Mouse (Mus musculus) cerebellum, adult 2 months (tissue): ENCODE data around the gene Prss38. TPM values are rescaled to one million over a fixed set of nuclear protein-coding genes. Genes with fewer than 3 reads are reported as not detected.

ENCODE experiments used
- DNase-seq, 2 experiments: peaks; one replicate each; pipeline ENCODE4 v3.0.0; 2021
- H3K27ac ChIP-seq: fragments of 200-500 bp; 2 replicates; pipeline ENCODE4 v1.5.1; 2012; ENCODE audit warnings: low read length, control low read depth, inconsistent platforms; ENCODE audit not compliant: insufficient read depth
- H3K27me3 ChIP-seq: fragments of 200-500 bp; 2 replicates; pipeline ENCODE4 v1.6.1; 2012; ENCODE audit warnings: inconsistent platforms, mild to moderate bottlenecking, low read length, moderate library complexity; ENCODE audit not compliant: control insufficient read depth, insufficient read depth
- H3K4me1 ChIP-seq: fragments of 200-500 bp; 2 replicates; pipeline ENCODE4 v1.6.1; 2011; ENCODE audit warnings: low read length; ENCODE audit not compliant: control insufficient read depth, insufficient read depth
- H3K4me3 ChIP-seq: fragments of 200-500 bp; replicated peaks from 2 replicates; pipeline ENCODE3; 2011; ENCODE audit warnings: mild to moderate bottlenecking, low read depth, low read length, control low read depth; ENCODE audit not compliant: insufficient read depth
- CTCF ChIP-seq: fragments of 200-500 bp; IDR thresholded peaks from 2 replicates; pipeline ENCODE4 v1.5.1; 2011; ENCODE audit warnings: low read depth, mild to moderate bottlenecking, control low read depth, low read length, moderate library complexity, borderline replicate concordance; ENCODE audit not compliant: insufficient read depth
- POLR2A ChIP-seq: fragments of 200-500 bp; IDR thresholded peaks from 2 replicates; pipeline ENCODE4 v1.6.1; 2011; ENCODE audit warnings: low read length, control low read depth, borderline replicate concordance; ENCODE audit not compliant: insufficient read depth
- WGBS: fragments of 180-500 bp; shearing (Covaris S2); methylation state at CpG from one replicate; pipeline ENCODE4 v1.1.7; 2018; 5-methylcytosine and 5-hydroxymethylcytosine counted together
- polyA plus RNA-seq: library from polyadenylated mRNA; depleted of rRNA; stranded (reverse); fragments of >200 nt; gene quantifications from 2 replicates; pipeline ENCODE4 v1.2.3, GENCODE M21; 2012; rRNA removed

Gene Prss38
- polyA plus RNA-seq, 1 experiment = not detected

GRCm38 (mm10) chr11:59330560-59330959 lies 44.9 kb downstream of the Prss38 start:
- no peaks in the 10 kb centered on the region for H3K4me1 ChIP-seq
- no peak overlapping the region for H3K27ac ChIP-seq
- 48% methylated on average over 5 of the region's 5 CpGs for WGBS
- TF ChIP-seq POLR2A (no peak), CTCF (peak; percentile 68)
- peak; percentile 41 to 58 for DNase-seq
- H3K4me3 ChIP-seq = no peak overlapping the region
- H3K27me3 ChIP-seq = no peaks in the 10 kb centered on the region

DNA sequence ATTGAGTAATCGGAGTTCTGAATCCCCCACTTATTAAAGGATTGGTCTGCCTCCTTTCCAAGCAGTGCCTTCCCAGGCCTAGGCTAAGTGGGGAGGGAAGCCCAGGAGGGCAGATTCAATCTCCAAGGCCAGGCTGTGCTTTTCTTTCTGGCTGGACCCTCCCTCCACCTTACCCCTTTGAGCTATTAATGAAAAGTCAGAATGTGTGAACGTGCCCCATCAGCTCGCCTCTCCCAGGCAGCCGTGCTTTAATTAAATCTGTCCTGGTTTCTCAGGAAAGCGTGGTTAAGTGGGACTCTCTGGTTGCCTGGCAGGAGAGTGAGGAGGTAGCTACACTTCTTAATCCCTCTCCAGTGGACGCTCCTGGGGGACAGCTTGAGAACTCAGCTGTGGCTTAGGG lies 45.8 kb downstream of the Prss38 start:
- 68% methylated on average over 6 of the region's 6 CpGs for WGBS
- Histone ChIP-seq H3K27me3 (no peaks in the 10 kb centered on the region), H3K27ac (no peak overlapping the region), H3K4me1 (no peaks in the 10 kb centered on the region), H3K4me3 (no peak overlapping the region)
- TF ChIP-seq CTCF (no peak), POLR2A (no peak)
- no peak for DNase-seq

DNA sequence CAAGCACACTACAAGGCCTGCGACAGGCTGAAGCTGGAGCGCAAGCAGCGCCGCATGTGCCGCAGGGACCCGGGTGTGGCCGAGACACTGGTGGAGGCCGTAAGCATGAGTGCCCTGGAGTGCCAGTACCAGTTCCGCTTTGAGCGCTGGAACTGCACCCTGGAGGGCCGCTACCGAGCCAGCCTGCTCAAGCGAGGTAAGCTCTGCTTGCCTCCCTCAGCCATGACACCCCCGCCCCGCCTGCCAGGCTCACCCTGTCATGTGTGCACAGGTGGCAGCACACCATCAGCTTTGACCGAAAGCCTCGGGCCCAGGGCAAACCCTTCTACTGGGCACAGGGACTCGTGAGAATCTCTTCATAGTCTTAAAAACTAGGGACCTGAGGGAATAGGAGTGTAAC lies 47.8 kb downstream of the Prss38 start:
- whole genome bisulfite sequencing = 82% methylated on average over 18 of the region's 18 CpGs
- Histone ChIP-seq H3K4me3 (no peak overlapping the region), H3K27ac (no peak overlapping the region), H3K4me1 (no peaks in the 10 kb centered on the region), H3K27me3 (no peaks in the 10 kb centered on the region)
- no peak for DNase-seq
- TF ChIP-seq POLR2A (no peak), CTCF (no peak)

- 45% methylated on average over 5 of the region's 5 CpGs for WGBS
- TF ChIP-seq CTCF (no peak), POLR2A (no peak)
- no peak for DNase-seq
- Histone ChIP-seq H3K27me3 (no peaks in the 10 kb centered on the region), H3K27ac (no peak overlapping the region), H3K4me1 (no peaks in the 10 kb centered on the region), H3K4me3 (no peak overlapping the region)
Measured at GRCm38 (mm10) chr11:59324777-59325176, 50.7 kb downstream of the Prss38 start.

DNA sequence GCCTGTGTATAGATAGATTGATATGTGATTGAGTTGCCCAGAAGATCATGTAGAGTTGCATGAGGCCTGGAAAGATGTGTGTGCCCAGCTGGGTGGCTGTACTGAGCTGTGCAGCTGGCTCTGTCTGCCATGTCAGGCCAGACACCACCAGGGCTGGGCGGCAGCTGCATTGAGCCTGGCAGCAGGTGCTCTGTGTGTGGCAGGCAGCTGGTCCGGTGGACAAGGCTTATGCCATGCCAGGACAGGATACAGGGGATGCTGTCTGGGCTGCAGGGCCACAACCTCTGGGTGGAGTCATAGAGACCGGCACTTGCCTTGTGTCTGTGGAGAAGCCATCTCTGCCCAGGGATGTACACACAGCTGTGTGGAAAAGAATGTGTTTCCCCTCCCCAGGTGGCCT lies 52.5 kb downstream of the Prss38 start:
- TF ChIP-seq CTCF (no peak), POLR2A (no peak)
- H3K4me3 ChIP-seq = no peak overlapping the region

More for the DNA sequence above, 52.5 kb downstream of the Prss38 start:
- no peak for DNase-seq
- 26% methylated on average over 3 of the region's 3 CpGs for WGBS
- no peaks in the 10 kb centered on the region for H3K4me1 ChIP-seq
- H3K27ac ChIP-seq = no peak overlapping the region
- H3K27me3 ChIP-seq = no peaks in the 10 kb centered on the region

Other genes with a start within 250 kb of the Prss38 start
- gene Obscn, start 239.3 kb downstream of the Prss38 start, polyA plus RNA-seq = 0.43 and 0.52 TPM in 2 replicates
- 5.1 and 5.7 TPM in 2 replicates for gene Iba57, start 211.9 kb downstream of the Prss38 start, polyA plus RNA-seq
- gene Gjc2, start 192.4 kb downstream of the Prss38 start, polyA plus RNA-seq = 47.5 and 57.1 TPM in 2 replicates
- gene Guk1, start 183.4 kb downstream of the Prss38 start, polyA plus RNA-seq = 207 and 235 TPM in 2 replicates
- gene Mrpl55, start 173.2 kb downstream of the Prss38 start, polyA plus RNA-seq = 53.9 and 57.3 TPM in 2 replicates
- 28.4 and 29.6 TPM in 2 replicates for gene 2310033P09Rik, start 167.3 kb downstream of the Prss38 start, polyA plus RNA-seq
- 514 and 515 TPM in 2 replicates for gene Arf1, start 147.4 kb downstream of the Prss38 start, polyA plus RNA-seq
- not detected in 2 replicates for gene Wnt3a, start 84.9 kb downstream of the Prss38 start, polyA plus RNA-seq
- gene Wnt9a, start 68.7 kb downstream of the Prss38 start, polyA plus RNA-seq = 0.67 and 0.79 TPM in 2 replicates
- gene Jmjd4, start 74.4 kb upstream of the Prss38 start, polyA plus RNA-seq = 11.6 and 12.1 TPM in 2 replicates
- gene Snap47, start 75.5 kb upstream of the Prss38 start, polyA plus RNA-seq = 445 and 459 TPM in 2 replicates
- gene Zfp867, start 96.8 kb upstream of the Prss38 start, polyA plus RNA-seq = 4.5 and 4.9 TPM in 2 replicates
- 12.4 and 13.1 TPM in 2 replicates for gene Zkscan17, start 151.1 kb upstream of the Prss38 start, polyA plus RNA-seq
- gene Nlrp3, start 165.9 kb upstream of the Prss38 start, polyA plus RNA-seq = 0.26 and 0.73 TPM in 2 replicates
- gene Olfr222, start 200.6 kb upstream of the Prss38 start, polyA plus RNA-seq = not detected in 2 replicates
- gene Olfr223, start 217.6 kb upstream of the Prss38 start, polyA plus RNA-seq = not detected in 2 replicates